Mouse (Mus musculus) liver, adult 2 months (tissue): Measurements from ENCODE around the gene Slc40a1.

Experiments
- CTCF ChIP-seq: fragments of 200-500 bp; IDR thresholded peaks from 2 replicates; pipeline ENCODE4 v1.5.1; 2011; ENCODE audit warnings: low read depth, low read length, control low read depth
- POLR2A ChIP-seq: fragments of 200-500 bp; IDR thresholded peaks from 2 replicates; pipeline ENCODE4 v1.6.1; 2011; ENCODE audit warnings: low read length, control low read depth; ENCODE audit not compliant: insufficient read depth; ENCODE audit errors: extremely low read depth

- TF ChIP-seq POLR2A (no peak), CTCF (no peak)
Observed at GRCm38 (mm10) chr1:45914236-45914635, 12.1 kb downstream of the Slc40a1 start.
